Mouse (Mus musculus) ZHBTc4 (cell line): ENCODE measurements at regions not wholly inside any gene's neighbourhood (a gene's known extent, or its start where the extent isn't known, plus 50 kb on each side); places are given as distances from the start of the nearest gene placed in this dataset.

Source experiments
- DNase-seq: peaks from one replicate; pipeline ENCODE4 v3.0.0-alpha.2; 2011; ENCODE audit warnings: low read depth, low spot score

- no peak for DNase-seq
These were observed 1004.2 kb upstream of the Ncam2 start for GRCm38 (mm10) chr16:80196302-80196701.

- DNase-seq: no peak
These were observed 997.7 kb upstream of the Ncam2 start for GRCm38 (mm10) chr16:80202811-80203210.

GRCm38 (mm10) chr16:80212769-80213168, 987.7 kb upstream of the Ncam2 start:
- DNase-seq: peak; percentile 7

GRCm38 (mm10) chr16:80255441-80255840, 945.1 kb upstream of the Ncam2 start:
- DNase-seq: no peak

- no peak for DNase-seq
These were observed 934.3 kb upstream of the Ncam2 start for GRCm38 (mm10) chr16:80266151-80266617.

GRCm38 (mm10) chr16:80272291-80273123, 928.0 kb upstream of the Ncam2 start:
- no peak for DNase-seq
